Mouse (Mus musculus) stomach, postnatal 0 days (tissue): ENCODE measurements around the gene Coro1a. TPM values are rescaled to one million over a fixed set of nuclear protein-coding genes. Genes with fewer than 3 reads are reported as not detected.

Experiments
- ATAC-seq: fragments of 200-750 bp; cut with Nextera tagmentation; 2 replicates; pipeline ENCODE4 v1.8.0; 2017; ENCODE audit not compliant: low FRiP score, low TSS enrichment
- DNase-seq: peaks from one replicate; pipeline ENCODE4 v3.0.0-alpha.2; 2016; ENCODE audit warnings: low spot score
- H3K27ac ChIP-seq: fragments of 300-500 bp; sonication (generic); replicated peaks from 2 replicates; pipeline ENCODE4 v1.5.1; 2014; ENCODE audit warnings: mild to moderate bottlenecking, control low read depth
- H3K27me3 ChIP-seq: fragments of 300-500 bp; sonication (generic); 2 replicates; pipeline ENCODE4 v1.6.1; 2014; ENCODE audit warnings: low read length; ENCODE audit not compliant: control insufficient read depth, insufficient read depth
- H3K36me3 ChIP-seq: fragments of 300-500 bp; sonication (generic); 2 replicates; pipeline ENCODE4 v1.6.1; 2014; ENCODE audit warnings: low read length, mixed read lengths; ENCODE audit not compliant: control insufficient read depth, insufficient read depth
- H3K4me1 ChIP-seq: fragments of 300-500 bp; sonication (generic); replicated peaks from 2 replicates; pipeline ENCODE4 v1.6.1; 2014; ENCODE audit warnings: antibody characterized with exemption; ENCODE audit not compliant: control insufficient read depth, insufficient read depth
- H3K4me2 ChIP-seq: fragments of 300-500 bp; sonication (generic); replicated peaks from 2 replicates; pipeline ENCODE4 v1.6.1; 2014; ENCODE audit warnings: low read depth, mild to moderate bottlenecking, control low read depth, moderate library complexity
- H3K4me3 ChIP-seq: fragments of 300-500 bp; sonication (generic); 2 replicates; pipeline ENCODE4 v1.5.1; 2014; ENCODE audit warnings: low read depth, low read length, control low read depth
- H3K9ac ChIP-seq: fragments of 300-500 bp; sonication (generic); 2 replicates; pipeline ENCODE4 v1.6.1; 2014; ENCODE audit warnings: mild to moderate bottlenecking, low read length, control low read depth, mixed read lengths
- H3K9me3 ChIP-seq: fragments of 300-500 bp; sonication (generic); 2 replicates; pipeline ENCODE4 v1.6.1; 2016; ENCODE audit warnings: low read length; ENCODE audit not compliant: control insufficient read depth
- CTCF ChIP-seq: IDR thresholded peaks from 2 replicates; pipeline ENCODE4 v1.5.1; 2016; ENCODE audit warnings: antibody characterized with exemption, low read depth, mild to moderate bottlenecking, moderate library complexity
- EP300 ChIP-seq: optimal IDR thresholded peaks from 2 replicates; pipeline ENCODE3; 2016; ENCODE audit warnings: antibody characterized with exemption
- WGBS: fragments of 180-500 bp; shearing (Covaris S2); extraction: QIAGEN DNeasy Blood & Tissue Kit; methylation state at CpG from one replicate; pipeline ENCODE4 v1.1.7; 2014; 5-methylcytosine and 5-hydroxymethylcytosine counted together
- polyA plus RNA-seq: library from polyadenylated mRNA; unstranded; fragments of >200 nt; fragmentation: Nextera tagmentation; extraction: Ambion mirVana; gene quantifications from 2 replicates; pipeline ENCODE4 v1.2.1, GENCODE M21; 2015

Gene Coro1a
- polyA plus RNA-seq, 1 experiment from 2014 or later: 16.9 TPM

GRCm38 (mm10) chr7:126694441-126695051 lies 13.0 kb downstream of the Coro1a start:
- no peak for TF ChIP-seq EP300
- TF ChIP-seq CTCF: no peak
- no peak for DNase-seq

GRCm38 (mm10) chr7:126693781-126694180 lies 13.8 kb downstream of the Coro1a start:
- WGBS: 81% methylated on average over 7 of the region's 7 CpGs

More at GRCm38 (mm10) chr7:126694441-126695051, 13.0 kb downstream of the Coro1a start:
- no peaks in the 10 kb centered on the region; the same call in 1 of the 2 replicates for H3K4me1 ChIP-seq
- no peak overlapping the region; the same call in 1 of the 2 replicates for H3K9ac ChIP-seq
- peak overlapping the region; percentile 96 for H3K4me2 ChIP-seq
- no peaks in the 10 kb centered on the region; the same call in none of the 2 replicates for H3K36me3 ChIP-seq
- no peaks in the 10 kb centered on the region for H3K27me3 ChIP-seq
- H3K9me3 ChIP-seq: no peaks in the 10 kb centered on the region
- no peak for ATAC-seq
- H3K4me3 ChIP-seq: peak overlapping the region; percentile 88
- 36% methylated on average over 10 of the region's 10 CpGs for WGBS
- H3K27ac ChIP-seq: no peak overlapping the region; the same call in 1 of the 2 replicates

GRCm38 (mm10) chr7:126693256-126693655 lies 14.3 kb downstream of the Coro1a start:
- TF ChIP-seq CTCF (peak; percentile 91), EP300 (no peak)
- no peaks in the 10 kb centered on the region; the same call in 1 of the 2 replicates for H3K4me1 ChIP-seq
- no peak overlapping the region for H3K4me3 ChIP-seq
- H3K27me3 ChIP-seq: no peaks in the 10 kb centered on the region
- no peaks in the 10 kb centered on the region; the same call in none of the 2 replicates for H3K36me3 ChIP-seq
- ATAC-seq (no peak), DNase-seq (peak; percentile 85)
- H3K4me2 ChIP-seq: no peak overlapping the region
- no peak overlapping the region for H3K27ac ChIP-seq
- 22% methylated on average over 3 of the region's 3 CpGs for WGBS
- H3K9ac ChIP-seq: no peak overlapping the region
- H3K9me3 ChIP-seq: no peaks in the 10 kb centered on the region

More at GRCm38 (mm10) chr7:126693781-126694180, 13.8 kb downstream of the Coro1a start:
- DNase-seq (no peak), ATAC-seq (no peak)
- Histone ChIP-seq H3K4me1 (no peaks in the 10 kb centered on the region; the same call in 1 of the 2 replicates), H3K9me3 (no peaks in the 10 kb centered on the region), H3K36me3 (no peaks in the 10 kb centered on the region; the same call in none of the 2 replicates), H3K27ac (no peak overlapping the region), H3K4me3 (no peak overlapping the region), H3K9ac (no peak overlapping the region), H3K27me3 (no peaks in the 10 kb centered on the region), H3K4me2 (no peak overlapping the region)
- TF ChIP-seq CTCF (no peak), EP300 (no peak)

- no peaks in the 10 kb centered on the region; the same call in 1 of the 2 replicates for H3K4me1 ChIP-seq
- no peak for DNase-seq
- WGBS: 93% methylated on average over 26 of the region's 26 CpGs
- ATAC-seq: no peak
- no peak overlapping the region for H3K27ac ChIP-seq
- H3K9ac ChIP-seq: no peak overlapping the region
- no peaks in the 10 kb centered on the region; the same call in none of the 2 replicates for H3K36me3 ChIP-seq
- no peak overlapping the region for H3K4me2 ChIP-seq
- H3K4me3 ChIP-seq: no peak overlapping the region
- no peak for TF ChIP-seq CTCF
- no peak for TF ChIP-seq EP300
- H3K9me3 ChIP-seq: no peaks in the 10 kb centered on the region
- H3K27me3 ChIP-seq: no peaks in the 10 kb centered on the region
Observed at GRCm38 (mm10) chr7:126692426-126692825, 15.2 kb downstream of the Coro1a start.

GRCm38 (mm10) chr7:126691676-126692075 lies 15.9 kb downstream of the Coro1a start:
- Histone ChIP-seq H3K36me3 (no peaks in the 10 kb centered on the region; the same call in none of the 2 replicates), H3K4me2 (no peak overlapping the region), H3K9ac (no peak overlapping the region), H3K27me3 (no peaks in the 10 kb centered on the region), H3K4me1 (no peaks in the 10 kb centered on the region; the same call in 1 of the 2 replicates), H3K4me3 (no peak overlapping the region), H3K27ac (no peak overlapping the region), H3K9me3 (no peaks in the 10 kb centered on the region)
- WGBS: 83% methylated on average over 5 of the region's 5 CpGs
- no peak for TF ChIP-seq EP300
- no peak for DNase-seq
- ATAC-seq: no peak

GRCm38 (mm10) chr7:126690737-126691136 lies 16.9 kb downstream of the Coro1a start:
- 91% methylated on average over 3 of the region's 3 CpGs for WGBS
- ATAC-seq: no peak
- Histone ChIP-seq H3K36me3 (no peaks in the 10 kb centered on the region; the same call in none of the 2 replicates), H3K9me3 (no peaks in the 10 kb centered on the region), H3K4me2 (no peak overlapping the region), H3K27me3 (no peaks in the 10 kb centered on the region), H3K4me1 (no peaks in the 10 kb centered on the region), H3K4me3 (no peak overlapping the region), H3K27ac (no peak overlapping the region), H3K9ac (no peak overlapping the region)
- no peak for TF ChIP-seq EP300
- TF ChIP-seq CTCF: no peak
- DNase-seq: no peak
